Mouse (Mus musculus) lung, embryonic 15.5 days (tissue): ENCODE data around the gene Gm10340. TPM values are rescaled to one million over a fixed set of nuclear protein-coding genes. Genes with fewer than 3 reads are reported as not detected.
"Not testable (repeated sequence)": the region's sequence is repeated elsewhere in the genome, so short reads cannot be mapped to it uniquely, and the experiment has no call there.

Experiments used
- ATAC-seq: fragments of 200-750 bp; cut with Nextera tagmentation; 2 replicates; pipeline ENCODE4 v1.8.0; 2017; ENCODE audit warnings: moderate number of reproducible peaks, borderline replicate concordance; ENCODE audit not compliant: low FRiP score, low TSS enrichment; ENCODE audit errors: extremely low read depth
- H3K27ac ChIP-seq: fragments of 300-500 bp; sonication (generic); 2 replicates; pipeline ENCODE4 v1.5.1; 2015; ENCODE audit warnings: moderate library complexity, mild to moderate bottlenecking, inconsistent platforms
- H3K27me3 ChIP-seq: fragments of 300-500 bp; sonication (generic); 2 replicates; pipeline ENCODE4 v1.6.1; 2015; ENCODE audit warnings: inconsistent platforms
- H3K36me3 ChIP-seq: fragments of 300-500 bp; sonication (generic); 2 replicates; pipeline ENCODE4 v1.6.1; 2015; ENCODE audit warnings: inconsistent platforms
- H3K4me1 ChIP-seq: fragments of 300-500 bp; sonication (generic); 2 replicates; pipeline ENCODE4 v1.6.1; 2015; ENCODE audit warnings: inconsistent platforms
- H3K4me2 ChIP-seq: fragments of 300-500 bp; sonication (generic); 2 replicates; pipeline ENCODE4 v1.6.1; 2015; ENCODE audit warnings: inconsistent platforms, mild to moderate bottlenecking, moderate library complexity
- H3K4me3 ChIP-seq: fragments of 300-500 bp; sonication (generic); 2 replicates; pipeline ENCODE4 v1.5.1; 2015; ENCODE audit warnings: mild to moderate bottlenecking, inconsistent platforms
- H3K9ac ChIP-seq: fragments of 300-500 bp; sonication (generic); 2 replicates; pipeline ENCODE4 v1.6.1; 2015; ENCODE audit warnings: inconsistent platforms
- H3K9me3 ChIP-seq: fragments of 300-500 bp; sonication (generic); 2 replicates; pipeline ENCODE4 v1.6.1; 2016; ENCODE audit warnings: inconsistent platforms
- WGBS: fragments of 180-500 bp; shearing (Covaris S2); methylation state at CpG from one replicate; pipeline ENCODE4 v1.1.7; 2015; 5-methylcytosine and 5-hydroxymethylcytosine counted together
- polyA plus RNA-seq: library from polyadenylated mRNA; unstranded; fragments of >200 nt; fragmentation: Nextera tagmentation; extraction: Ambion mirVana; gene quantifications from 2 replicates; pipeline ENCODE4 v1.2.1, GENCODE M21; 2015

Gene Gm10340
- polyA plus RNA-seq = not detected in 2 replicates

- not testable (repeated sequence) for H3K4me1 ChIP-seq, ATAC-seq, H3K9ac ChIP-seq, H3K4me3 ChIP-seq, H3K36me3 ChIP-seq, H3K27ac ChIP-seq, H3K9me3 ChIP-seq, H3K27me3 ChIP-seq, H3K4me2 ChIP-seq
- 87% methylated on average over 2 of the region's 3 CpGs for WGBS
These were observed at the start of gene Gm10340 for GRCm38 (mm10) chr14:3133697-3134096. Gene Gm10340 (plus strand): TSS chr14:3133997.

- H3K9me3 ChIP-seq, H3K9ac ChIP-seq, H3K4me1 ChIP-seq, H3K4me3 ChIP-seq, H3K27ac ChIP-seq, H3K4me2 ChIP-seq, H3K36me3 ChIP-seq, ATAC-seq, H3K27me3 ChIP-seq: not testable (repeated sequence)
- 92% methylated on average over 25 of the region's 25 CpGs for WGBS
These were observed 17.7 kb upstream of the Gm10340 start for GRCm38 (mm10) chr14:3116051-3116450.

- not testable (repeated sequence) for H3K36me3 ChIP-seq, H3K27ac ChIP-seq, H3K4me1 ChIP-seq, H3K9me3 ChIP-seq, H3K4me2 ChIP-seq, ATAC-seq, H3K9ac ChIP-seq, H3K4me3 ChIP-seq, H3K27me3 ChIP-seq
- WGBS = no CpG with 5 or more reads among the region's 2 CpGs
These were observed 54.2 kb downstream of the Gm10340 start, which contains the start of gene Gm5795 for GRCm38 (mm10) chr14:3187955-3188354. Gene Gm5795 (plus strand): TSS chr14:3188255.

Other genes with a start within 250 kb of the Gm10340 start
- gene Gm2888, start 104.0 kb upstream of the Gm10340 start, polyA plus RNA-seq = not detected in 2 replicates
- 1.5 and 2.3 TPM in 2 replicates for gene Gm2897, start 84.7 kb upstream of the Gm10340 start, polyA plus RNA-seq
- gene Gm5795, start 54.3 kb downstream of the Gm10340 start, polyA plus RNA-seq = not detected in 2 replicates
- gene D830030K20Rik, start 74.5 kb downstream of the Gm10340 start, polyA plus RNA-seq = 5.7 TPM in 2 replicates
- not detected in 2 replicates for gene Gm2956, start 198.6 kb downstream of the Gm10340 start, polyA plus RNA-seq